Mouse (Mus musculus): ENCODE measurements around the gene Igfbp7.

The Igfbp7 gene

DNA sequence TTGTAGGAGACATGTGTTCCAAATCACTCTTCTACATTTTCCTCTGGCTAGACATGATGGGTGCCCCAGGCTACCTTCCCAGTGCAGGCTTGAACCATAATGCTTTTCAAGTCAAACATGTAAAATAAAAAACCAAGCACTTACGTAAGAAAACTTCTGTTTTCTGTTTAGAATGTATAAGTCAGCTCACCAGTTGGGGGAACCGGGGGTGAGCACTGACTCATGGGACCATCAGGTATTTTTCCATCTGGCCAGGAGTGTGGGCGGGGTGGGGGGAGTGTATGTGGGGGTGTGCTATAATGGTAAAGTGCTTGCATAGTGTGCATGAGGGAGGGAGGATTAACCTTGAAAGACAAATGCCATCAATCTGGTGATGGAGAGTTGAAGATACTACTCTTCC, 29.8 kb downstream of the Igfbp7 start:
- no peak for DNase-seq

DNA sequence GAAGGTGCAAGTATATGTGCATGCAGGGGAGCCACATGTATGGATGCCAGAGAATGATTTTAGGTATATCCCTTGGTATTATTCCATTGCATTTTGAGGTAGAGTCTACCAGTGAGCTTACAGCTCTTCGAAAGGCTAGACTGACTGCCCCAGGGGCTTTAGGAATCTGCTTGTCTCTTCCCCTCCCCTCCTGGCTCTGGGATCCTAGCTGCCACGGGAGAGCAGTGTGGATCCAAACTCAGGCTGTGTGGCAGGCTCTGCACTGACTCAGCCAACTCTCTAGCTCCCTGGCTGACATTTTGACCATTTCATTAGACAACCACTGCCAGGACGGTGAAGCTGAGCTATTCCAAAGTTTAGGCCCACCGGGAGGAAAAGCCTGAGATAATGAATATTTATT, 32.3 kb downstream of the Igfbp7 start:
- DNase-seq = no peak

DNA sequence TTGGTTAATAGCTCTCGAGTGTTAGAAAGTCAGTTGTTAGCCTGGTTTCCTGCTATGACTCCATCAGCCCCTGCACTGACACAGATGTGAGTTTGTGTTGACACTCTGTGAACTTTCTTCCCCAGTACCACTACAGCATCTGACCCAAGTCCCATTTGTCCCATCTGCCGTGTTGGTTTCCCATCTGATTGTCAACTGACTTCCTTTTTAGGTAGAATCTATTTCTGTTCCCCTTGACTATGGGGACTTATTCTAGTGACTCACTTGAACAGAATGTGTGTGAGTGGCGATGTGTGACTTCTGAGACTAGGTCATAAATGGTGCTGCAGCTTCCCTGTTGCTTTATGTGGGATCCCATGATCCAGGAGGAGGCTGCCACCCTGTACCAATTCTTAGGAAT, 32.9 kb downstream of the Igfbp7 start:
- DNase-seq = no peak

DNA sequence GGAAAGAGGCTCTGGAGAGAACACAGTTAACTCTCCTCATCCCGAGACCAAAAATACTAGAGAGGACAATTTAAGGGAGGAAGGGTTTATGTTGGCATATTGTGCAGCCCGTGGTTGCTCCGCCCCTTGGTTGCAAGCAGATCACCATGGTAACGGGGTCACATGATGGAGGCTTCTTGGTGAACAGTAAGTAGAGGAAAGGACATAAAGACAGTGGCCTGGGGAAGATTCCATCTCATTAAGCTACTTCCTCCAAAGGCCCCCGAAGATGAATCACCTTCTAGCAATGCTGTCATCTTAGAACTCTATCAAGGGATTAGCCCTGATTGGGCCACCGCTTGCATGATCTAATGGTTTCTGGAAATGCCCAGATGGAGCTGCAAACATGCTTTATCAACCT, 35.1 kb downstream of the Igfbp7 start:
- no peak for DNase-seq

DNA sequence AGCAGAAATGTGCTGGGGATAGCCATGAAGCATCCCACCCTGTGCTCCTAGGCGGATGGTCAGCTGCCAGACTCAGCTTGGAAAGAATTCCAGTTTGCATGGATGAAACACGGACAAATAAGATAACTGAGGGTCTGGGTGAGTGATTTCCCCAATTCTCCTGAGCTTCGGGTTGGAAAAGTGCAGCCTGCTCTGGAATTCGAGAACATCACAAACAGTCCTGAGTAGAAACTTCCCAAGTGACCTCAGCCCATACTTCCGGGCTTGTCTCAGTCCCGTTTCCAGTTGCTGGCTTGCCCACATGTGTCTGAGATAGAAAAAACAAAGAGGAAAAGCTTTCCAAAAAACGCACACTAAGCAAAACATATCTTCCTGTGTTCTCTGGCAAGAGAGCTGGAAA, 35.6 kb downstream of the Igfbp7 start:
- no peak for DNase-seq

DNA sequence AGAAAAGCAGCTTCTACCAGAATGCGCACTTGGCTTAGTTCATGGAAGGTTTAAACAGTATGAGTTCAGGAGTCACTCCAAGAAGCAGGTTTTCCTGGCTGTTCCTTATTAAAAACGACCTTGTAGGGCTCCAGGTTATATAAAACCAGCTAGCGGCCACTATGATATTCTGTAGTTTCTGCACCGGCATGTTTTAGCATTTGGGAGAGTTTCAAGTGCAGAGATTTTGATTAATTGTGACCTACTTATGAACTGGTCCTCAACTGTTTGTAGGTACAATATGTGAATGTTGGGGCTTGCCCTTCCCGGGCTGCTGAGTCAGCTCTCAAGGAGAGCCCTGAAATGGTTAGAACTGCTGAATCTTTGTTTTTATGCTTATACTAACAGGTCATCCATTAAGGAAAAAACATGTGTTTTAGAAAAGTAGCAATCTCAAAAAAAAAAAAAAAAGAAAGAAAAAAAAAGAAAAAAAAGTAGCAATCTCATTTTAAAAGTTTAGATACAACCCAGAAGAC, 37.4 kb downstream of the Igfbp7 start:
- DNase-seq = no peak

DNA sequence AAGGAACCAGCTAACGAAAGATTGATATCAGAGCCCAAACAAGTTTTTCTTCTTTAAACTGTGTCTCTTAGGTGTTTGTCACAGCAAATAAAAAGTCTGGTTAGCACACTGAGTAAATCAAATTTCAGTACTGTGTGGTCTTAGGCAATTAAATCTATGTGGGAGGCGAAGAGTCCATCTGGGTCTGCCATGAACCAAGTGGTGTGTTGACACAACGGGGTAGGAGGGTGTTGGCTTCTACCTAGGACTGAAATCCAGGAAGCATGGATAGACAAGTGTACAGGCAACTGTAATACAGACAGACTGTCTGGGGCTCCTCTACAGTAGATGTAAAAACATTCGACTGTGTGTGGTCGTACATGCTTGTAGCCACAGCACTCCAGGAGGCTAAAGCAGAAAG, 38.4 kb downstream of the Igfbp7 start:
- no peak for DNase-seq

DNA sequence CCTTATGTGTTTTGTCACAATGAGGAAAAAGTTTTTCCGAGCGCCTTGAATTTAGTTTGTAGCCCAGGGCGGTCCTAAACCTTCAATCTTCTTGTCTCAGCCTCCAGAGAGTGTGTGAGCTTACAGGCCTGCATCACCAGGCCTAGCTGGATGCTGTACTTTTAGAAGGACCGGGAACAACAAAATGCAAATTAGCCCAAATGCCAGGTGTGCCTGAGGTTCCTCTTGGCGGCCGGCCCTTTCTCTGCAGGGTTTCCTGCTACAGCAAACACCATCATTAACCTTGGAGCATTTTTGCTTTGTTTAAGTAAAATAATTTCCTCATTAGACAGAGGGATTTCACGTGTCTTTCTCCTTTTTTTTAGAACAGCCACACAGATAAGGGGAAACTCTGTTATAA, 39.6 kb downstream of the Igfbp7 start:
- DNase-seq = no peak

DNA sequence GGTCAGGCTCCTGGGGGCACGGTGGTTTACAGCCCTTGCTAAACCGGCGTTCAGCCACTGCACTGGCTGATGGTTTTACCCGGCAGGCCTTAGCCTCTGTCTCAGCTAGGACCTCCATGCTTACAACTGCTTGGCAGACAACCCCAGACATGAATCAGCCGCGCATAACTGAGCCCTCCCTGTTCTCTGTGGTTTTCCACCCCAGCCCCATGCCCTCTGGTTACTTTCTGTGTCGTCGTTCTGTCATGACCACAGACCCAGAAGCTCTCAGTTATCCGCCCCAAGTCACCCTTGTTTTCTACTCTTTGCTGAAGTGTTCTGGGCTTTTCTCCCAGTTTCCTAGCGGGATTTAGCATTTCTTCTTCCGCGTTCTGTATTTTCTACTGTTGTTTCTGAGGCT, 40.2 kb downstream of the Igfbp7 start:
- DNase-seq = no peak

DNA sequence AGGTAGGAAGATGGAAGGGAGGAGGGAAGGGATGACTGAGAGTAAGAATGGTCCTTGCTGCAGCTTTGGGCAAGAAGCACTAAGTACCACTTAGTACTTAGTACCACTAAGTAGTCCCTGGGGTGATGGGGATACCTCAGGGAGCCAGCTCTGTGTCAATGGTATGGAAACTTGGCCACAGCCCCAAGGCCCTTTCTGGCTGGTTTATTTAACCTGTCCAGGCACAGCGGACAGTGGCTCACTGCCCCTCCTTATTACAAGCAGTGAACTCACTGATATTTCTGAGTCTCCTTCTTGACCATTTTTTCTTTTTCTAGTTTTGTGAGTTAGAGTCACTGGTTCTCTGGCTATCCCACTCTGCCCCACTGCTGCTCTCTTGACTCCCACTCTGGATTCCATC, 40.7 kb downstream of the Igfbp7 start:
- DNase-seq = no peak

DNA sequence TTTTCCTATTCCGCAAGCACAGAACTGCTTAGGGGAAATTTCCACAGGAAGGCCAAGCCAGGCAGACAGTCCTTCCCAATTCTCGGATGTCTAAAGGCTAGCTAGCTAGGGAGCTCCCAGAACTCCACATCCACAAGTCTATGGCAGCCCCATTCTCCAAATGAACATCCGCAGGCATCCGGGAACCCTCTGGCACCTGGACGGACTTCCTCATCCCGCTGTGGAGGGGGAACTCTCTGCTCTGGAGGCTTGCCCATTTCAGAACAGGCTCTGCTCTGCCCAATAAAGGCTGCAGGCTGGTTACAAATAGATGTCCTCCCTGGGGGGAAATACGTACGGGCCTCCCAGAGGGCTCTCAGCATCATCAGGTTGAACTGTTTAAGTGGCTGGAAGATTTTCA, 41.5 kb downstream of the Igfbp7 start:
- DNase-seq = no peak

DNA sequence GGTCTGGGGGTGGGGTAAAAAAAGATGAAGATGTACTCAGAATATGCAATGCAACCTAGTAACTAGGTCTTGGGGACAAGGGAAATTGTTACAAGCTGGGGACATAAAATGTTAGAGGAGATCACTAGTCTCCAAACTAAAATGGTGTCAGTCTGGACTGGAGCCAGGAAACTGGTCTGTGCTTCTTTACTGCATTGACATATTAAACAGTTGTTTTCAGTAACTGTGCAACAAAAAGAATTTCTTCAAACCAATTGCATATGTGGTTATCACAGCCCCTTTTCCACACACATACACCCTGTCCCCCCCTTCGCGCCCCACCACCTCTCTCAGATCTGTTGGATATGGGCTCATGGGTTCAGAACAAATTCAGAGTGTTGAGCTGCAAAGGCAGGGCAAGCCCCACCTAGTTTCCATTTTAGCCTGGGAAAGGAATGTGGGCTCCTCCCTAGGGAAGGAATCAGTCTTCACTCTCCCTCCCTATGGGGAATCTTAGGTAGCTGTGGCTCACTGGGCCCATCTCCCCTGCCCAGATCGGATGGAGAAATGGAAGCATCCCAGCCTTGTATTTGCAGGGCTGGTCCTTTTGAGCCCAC, 43.3 kb downstream of the Igfbp7 start:
- no peak for DNase-seq

DNA sequence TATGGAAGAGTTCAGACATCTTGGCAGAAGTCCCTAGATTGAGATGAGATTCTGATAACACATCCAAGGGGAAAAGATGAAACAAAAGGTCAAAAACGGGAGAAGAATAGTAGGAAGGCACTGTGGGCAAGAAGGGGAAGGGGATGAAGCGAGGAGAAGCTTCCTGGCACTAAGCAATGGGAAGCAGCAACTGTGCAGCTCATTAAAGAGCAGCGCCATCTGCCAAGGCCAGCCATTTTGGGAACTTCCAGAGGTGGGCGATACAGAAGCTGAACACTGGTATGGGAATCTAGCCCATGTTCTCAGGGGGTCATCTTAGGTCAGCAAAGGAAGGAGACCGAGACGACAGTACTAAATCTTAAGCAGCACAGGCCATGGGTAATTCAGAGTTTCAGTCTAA, 44.2 kb downstream of the Igfbp7 start:
- DNase-seq = no peak

DNA sequence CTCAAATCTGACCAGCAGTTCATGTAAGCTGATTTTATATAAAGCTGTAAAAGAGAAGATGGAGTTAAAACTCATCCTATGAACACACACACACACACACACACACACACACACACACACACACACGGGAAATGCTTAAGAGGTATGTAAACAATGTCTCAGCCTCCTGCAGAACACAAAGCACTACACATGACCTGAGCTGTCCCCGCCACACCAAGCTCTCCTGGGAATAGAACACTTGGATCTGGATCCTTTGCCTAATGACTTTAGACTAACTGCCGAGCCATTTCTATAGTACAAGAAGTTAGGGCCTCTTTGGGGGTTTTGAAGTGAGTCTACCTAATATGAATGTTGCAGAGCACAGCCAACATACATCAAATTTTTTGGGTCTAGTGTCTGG, 45.7 kb downstream of the Igfbp7 start:
- no peak for DNase-seq

DNA sequence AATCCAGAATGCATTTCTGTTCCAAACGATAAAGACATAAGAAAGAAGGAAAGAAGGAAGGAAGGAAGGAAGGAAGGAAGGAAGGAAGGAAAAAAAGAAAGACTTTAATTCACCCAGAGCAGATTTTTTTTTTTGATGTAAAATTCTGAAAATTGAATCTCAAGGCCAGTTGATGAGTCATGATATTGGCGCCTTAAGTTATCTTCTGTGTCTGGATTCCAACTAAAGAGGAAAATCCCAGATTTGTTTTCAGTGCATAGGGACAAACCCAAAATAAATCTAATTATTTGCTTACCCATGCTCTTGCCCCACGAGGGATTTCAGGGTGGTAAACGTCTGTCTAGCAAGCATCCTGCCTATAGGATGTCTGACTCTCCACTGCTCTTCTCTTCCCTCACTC, 46.8 kb downstream of the Igfbp7 start:
- DNase-seq = no peak

DNA sequence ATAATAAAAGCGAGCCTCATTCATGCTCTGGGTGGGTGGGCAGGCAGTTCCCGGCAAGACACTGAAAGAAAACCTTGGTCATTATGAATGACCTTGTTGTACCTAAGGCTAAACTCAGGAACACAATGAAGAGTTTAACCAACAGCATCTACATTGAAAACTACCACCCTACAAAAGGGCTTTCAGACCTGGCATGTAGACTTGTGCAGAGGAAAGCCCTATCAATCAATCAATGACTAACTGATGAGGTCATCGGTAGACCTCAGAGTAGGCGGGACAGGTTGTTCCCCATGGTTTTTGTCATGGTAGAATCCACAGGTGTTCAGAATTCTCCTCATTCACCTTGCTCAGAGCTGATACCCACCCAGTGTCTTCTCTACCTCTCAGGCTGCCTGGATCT, 47.9 kb downstream of the Igfbp7 start:
- no peak for DNase-seq

DNA sequence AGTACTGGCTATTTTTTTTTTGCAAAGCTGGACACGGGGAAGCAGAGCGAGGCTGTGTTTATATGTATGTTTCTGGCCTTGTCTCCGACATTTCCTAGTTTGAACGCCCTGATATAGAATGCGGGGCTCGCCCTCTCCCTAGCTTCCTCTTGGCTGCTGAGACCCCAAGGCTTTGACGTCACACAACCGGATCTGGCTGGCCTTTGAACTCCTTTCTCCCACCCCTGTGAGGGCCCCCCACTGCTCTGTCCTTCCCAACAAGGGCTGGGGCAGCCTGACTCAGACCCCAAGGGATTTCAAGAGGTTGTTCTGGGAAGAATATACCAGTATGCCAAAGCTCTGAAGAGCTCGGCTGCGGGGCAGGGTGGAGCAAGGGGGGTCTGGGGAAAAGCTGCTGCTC, 49.5 kb downstream of the Igfbp7 start:
- no peak for DNase-seq

DNA sequence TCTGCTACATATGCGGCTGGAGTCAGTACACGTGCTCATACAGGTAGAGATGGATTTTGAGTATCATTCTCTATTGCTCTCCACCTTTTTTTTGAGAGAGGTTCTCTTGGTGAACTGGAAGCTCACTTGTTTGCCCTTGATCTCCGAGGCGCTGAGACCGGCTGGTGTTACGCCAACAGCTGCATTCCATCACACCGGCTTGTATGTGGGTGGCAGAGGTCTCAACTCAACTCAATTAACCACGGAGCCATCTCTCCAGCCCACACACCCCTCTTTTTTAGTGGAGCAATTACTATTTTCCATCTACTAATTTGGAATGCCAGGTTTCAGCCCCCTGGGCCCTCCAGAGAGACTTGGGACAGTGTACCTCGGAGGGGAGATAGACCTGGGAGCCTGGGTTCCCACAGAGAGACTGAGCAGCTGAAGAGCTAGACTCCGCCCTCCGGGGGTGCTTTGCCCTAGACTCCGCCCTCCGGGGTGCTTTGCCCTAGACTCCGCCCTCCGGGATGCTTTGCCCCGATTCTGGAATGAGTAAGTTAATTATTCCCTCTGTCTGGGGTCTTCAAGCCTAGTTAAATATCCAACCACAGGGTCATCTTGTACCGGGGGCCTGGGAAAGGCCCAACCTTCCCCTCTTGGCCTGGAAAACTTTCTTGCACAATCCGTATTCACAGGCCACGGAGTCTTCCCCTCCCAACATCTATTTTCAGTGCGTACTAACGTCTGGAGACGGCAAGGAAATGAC, 50.3 kb downstream of the Igfbp7 start:
- DNase-seq = no peak

DNA sequence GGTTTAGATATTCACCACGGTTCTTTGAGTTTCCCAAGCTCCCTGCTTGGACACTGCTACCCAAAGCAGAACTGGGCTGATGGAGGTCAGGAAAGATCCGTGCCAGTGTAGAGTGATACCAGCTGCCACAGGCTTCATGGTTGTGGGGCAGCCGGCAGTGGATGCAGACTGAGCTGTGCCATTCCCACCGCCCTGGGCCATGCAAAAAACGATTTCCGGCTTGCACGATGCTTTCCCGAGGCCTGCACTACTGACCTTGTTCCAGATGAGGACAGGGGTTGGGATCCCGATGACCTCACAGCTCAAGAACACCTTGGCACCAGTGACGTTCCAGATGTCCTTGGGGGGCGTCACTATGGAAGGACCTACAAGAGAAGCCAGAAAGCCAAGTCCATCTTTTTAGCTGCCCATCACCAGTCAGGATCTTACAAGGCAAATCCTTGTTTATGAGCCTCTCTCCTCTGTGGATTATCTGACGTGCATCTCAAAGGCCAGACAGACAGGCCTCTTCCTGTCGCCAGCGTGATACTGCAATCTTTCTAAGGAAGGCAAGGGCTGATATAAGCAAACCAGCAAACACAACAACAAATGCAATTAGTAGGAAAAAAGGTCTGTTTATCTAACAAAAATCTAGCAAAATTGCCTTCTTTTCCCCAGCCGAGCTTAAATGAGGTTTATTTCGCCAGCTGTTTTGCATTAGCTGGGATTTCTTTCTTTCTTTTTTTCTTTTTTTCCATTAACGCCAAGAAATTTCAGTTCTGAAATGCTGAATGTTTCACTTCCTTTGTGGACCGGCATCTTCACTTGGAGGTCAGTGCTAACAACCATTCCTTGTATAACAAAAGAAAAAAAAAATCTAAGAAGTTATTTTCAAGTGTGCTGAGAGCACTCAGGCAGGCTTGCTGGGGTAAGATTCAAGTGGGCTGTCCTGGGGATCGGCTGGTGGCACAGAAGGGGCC, 52.3 kb downstream of the Igfbp7 start:
- no peak for DNase-seq

DNA sequence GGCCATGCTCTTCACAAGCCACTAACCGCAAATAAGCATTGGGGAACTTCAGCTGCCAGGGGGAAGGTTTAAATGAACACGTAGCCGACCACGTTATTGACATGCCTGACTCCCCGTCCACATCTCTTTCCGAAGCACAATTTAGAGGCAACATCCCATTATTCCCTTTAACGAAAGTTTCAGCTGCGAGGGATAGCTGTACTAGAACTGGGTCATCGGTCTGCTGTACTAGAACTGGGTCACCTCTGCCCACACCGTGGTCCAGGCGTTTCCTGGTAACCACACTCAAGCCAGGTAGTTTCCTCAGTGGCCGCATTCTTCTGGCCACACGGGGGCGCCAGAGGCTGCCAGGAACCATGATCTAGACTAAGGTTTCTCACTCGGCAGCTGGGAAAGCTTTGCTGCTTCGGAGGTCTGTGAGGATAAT, 53.5 kb downstream of the Igfbp7 start:
- peak; percentile 76 to 87 for DNase-seq

DNA sequence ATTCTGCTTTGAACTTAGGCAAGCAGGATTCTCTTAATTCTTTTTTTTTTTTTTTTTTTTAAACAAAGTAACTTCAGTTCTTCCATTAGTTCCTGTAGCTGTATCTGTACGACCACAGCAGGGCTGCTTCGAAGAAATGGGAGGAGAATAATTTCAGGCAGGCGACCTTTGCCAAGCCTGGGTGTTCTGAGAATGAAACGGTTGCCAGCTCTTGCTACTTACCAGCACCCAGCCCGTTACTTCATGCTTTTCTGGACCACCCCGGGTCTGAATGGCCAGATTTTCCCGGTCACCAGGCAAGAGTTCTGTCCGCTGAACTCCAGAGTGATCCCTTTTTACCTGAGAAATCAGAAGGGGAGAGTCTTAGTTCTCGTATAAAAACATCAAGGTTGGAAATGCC, 56.1 kb downstream of the Igfbp7 start:
- no peak for DNase-seq

DNA sequence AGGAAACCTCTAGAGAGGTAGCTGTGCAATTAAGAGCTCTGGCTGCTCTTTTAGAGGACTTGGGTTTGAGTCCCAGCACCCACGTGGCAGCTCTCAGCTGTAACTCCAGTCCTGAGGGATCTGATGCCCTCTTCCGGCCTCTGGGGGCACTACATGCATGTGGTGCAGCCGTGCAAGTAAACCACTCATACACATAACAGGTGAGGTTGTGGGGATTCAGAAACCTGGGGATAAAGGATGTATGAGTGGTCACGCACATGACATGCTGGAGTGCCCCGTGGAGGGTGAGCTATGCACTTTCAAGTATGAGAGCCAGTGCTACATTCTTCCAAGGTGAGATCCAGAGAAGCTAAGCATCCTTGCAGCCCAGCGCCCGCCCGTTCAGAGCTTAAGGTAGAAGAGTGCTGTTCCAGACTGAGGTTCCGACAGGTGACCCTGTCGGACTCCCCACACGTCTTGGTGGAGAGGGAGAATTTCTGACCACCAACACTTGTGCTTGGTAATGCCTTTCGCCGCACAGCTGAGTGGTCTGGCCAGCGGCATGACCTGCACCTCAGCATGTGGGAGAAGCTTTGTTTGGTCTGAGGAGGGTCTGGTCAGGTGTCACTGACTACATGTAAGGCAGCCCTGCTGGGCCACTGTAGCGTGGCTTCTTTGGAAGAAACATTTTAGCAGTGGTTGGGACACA, 57.7 kb downstream of the Igfbp7 start:
- DNase-seq = no peak

DNA sequence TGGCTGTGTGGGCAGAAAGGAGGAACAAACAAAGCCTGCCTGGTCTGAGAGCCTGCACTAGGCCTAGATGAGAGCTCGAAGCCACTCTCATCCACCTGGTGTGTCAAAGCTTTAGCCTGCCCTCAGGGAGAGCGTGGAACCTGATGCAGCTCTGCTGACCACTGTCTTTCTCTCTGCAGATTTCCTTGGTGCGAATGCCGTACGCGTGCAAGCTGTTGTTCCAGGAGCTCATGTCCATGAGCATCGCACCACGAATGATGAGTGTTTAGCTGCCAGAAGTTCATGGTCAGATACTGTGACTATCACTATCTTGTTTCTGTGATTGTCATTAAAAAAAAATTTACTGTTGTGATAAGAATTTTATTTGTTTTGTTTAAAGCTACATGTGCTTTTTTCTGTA, 58.9 kb downstream of the Igfbp7 start:
- no peak for DNase-seq

Measured in cerebellum, adult 18-20 months (tissue).